In genomic region chr5:8778751-8779150, GRCm38 (mm10) we compare ENCODE assay signal across 9 mouse cellular contexts.
"Had no signal": no experiment of that assay in that cellular context is flagged by ENCODE, and none has a peak within 500 bp of the region (broad histone marks: within the 10 kb centered on the region; RNA-seq: fewer than 3 reads in every experiment).

No protein-coding gene starts in this region.

- DNase-seq: kidney, adult 9 months; kidney, postnatal 10 days; lung, embryonic 14.5 days; lung, postnatal 10 days; lung, postnatal 4 days; midbrain, embryonic 14.5 days; retina, postnatal 1 day; right cerebral cortex, postnatal 14 days; thymus, postnatal 36 days had no signal
